Mouse (Mus musculus): ENCODE data around the gene Ccdc65.

DNA sequence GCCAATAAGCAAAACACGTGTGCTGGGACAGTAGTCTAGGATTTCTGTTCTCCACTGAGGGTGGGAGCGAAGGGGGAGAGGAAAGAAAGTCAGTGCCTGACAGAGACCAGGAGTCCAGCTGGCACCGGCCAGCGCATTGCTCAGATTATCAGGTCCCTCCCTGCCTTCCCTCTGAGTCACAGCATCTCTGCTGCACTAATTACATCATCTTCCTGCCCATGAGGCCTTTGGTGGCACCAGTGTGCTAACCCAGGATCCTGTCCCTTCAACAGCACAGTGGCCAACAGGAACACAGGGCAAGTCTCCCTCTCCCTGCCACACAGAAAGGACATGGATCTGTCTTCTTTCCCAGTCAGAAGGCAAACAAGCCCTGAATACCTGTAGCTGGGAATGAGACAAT is 35.4 kb upstream of the Ccdc65 start:
- no peak for TF ChIP-seq POLR2A (IDR thresholded peaks at IDR 0.05; ENCODE audit: borderline replicate concordance, extremely low read depth, insufficient read depth, insufficient read length, poor library complexity, severe bottlenecking)
- TF ChIP-seq CTCF (IDR thresholded peaks at IDR 0.05; ENCODE audit: borderline replicate concordance, extremely low read depth, insufficient read depth, insufficient read length): no peak

Measured in brain, embryonic 14.5 days (tissue).